Mouse (Mus musculus) adrenal gland, postnatal 36 days (tissue): ENCODE results near the gene Gm21852. TPM values are rescaled to one million over a fixed set of nuclear protein-coding genes. Genes with fewer than 3 reads are reported as not detected.
"Not testable (repeated sequence)": the region's sequence is repeated elsewhere in the genome, so short reads cannot be mapped to it uniquely, and the experiment has no call there.

Experiments
- DNase-seq, 2 experiments: peaks; one replicate each; pipeline ENCODE4 v3.0.0; 2021; ENCODE audit warnings: mixed read lengths in 1 of 2
- long read RNA-seq, 2 experiments: library from polyadenylated mRNA; stranded (forward); transcript quantifications; one replicate each; pipeline ENCODE4 v2.0.0; 2021; ENCODE audit warnings: borderline sequencing depth in 2 of 2
- microRNA-seq: library from miRNA; unstranded; fragments of <30 nt; microRNA quantifications from one replicate; pipeline ENCODE4 v1.2.0, GENCODE M21; 2021
- total RNA-seq, 2 experiments: library from RNA; stranded (reverse); gene quantifications; 2 replicates each; pipeline ENCODE4 v1.2.3; 2021

The Gm21852 gene
- not detected for total RNA-seq
- long read RNA-seq, experiment 1, result 0 reads
- long read RNA-seq, experiment 2, result 0 reads

- not testable (repeated sequence) for DNase-seq
These were observed at the start of gene Gm21852 for GRCm38 (mm10) chrY:40651896-40652295. Gm21852 (minus strand) TSS chrY:40651996.

Small RNAs within 50 kb of the gene (microRNA-seq; reads per million reads assigned to microRNA genes)
- gene Gm27466 (not detected), gene Gm28018 (not detected)

Other genes starting within 250 kb of the Gm21852 start
- gene Gm21797, start 123.8 kb upstream of the Gm21852 start, total RNA-seq, result not detected
- gene Gm20795, start 152.9 kb upstream of the Gm21852 start, total RNA-seq, result not detected